Mouse (Mus musculus): ENCODE data around the gene Ercc1. TPM values are rescaled to one million over a fixed set of nuclear protein-coding genes. Genes with fewer than 3 reads are reported as not detected.
A peak's percentile ranks its signal among the peaks of the same experiment; 100 is the strongest.

The Ercc1 gene
- polyA plus RNA-seq, 1 experiment from 2014 or later: 66.5 TPM

- Histone ChIP-seq H3K9me3 (no peaks in the 10 kb centered on the region), H3K27me3 (replicated peaks) (no peaks in the 10 kb centered on the region), H3K4me1 (peaks cover 37% of the 10 kb centered on the region), H3K9ac (peak overlapping the region; percentile 4; the same call in 1 of the 2 replicates), H3K4me3 (replicated peaks) (peak overlapping the region; percentile 82), H3K27ac (peak overlapping the region; percentile 67), H3K36me3 (peaks cover 8% of the 10 kb centered on the region; the same call in 1 of the 2 replicates), H3K4me2 (peak overlapping the region; percentile 97)
- peak; percentile 54 for ATAC-seq (ENCODE audit: insufficient read depth, low FRiP score, low read depth)
- under 1% methylated on average over 45 of the region's 45 CpGs for WGBS
Measured at GRCm38 (mm10) chr7:19359892-19360641, 15.5 kb downstream of the Ercc1 start.

GRCm38 (mm10) chr7:19360944-19361343 lies 16.4 kb downstream of the Ercc1 start:
- peak overlapping the region; percentile 97 for H3K4me2 ChIP-seq
- H3K4me3 ChIP-seq (replicated peaks): peak overlapping the region; percentile 82
- WGBS: 1% methylated on average over 27 of the region's 27 CpGs
- ATAC-seq (ENCODE audit: insufficient read depth, low FRiP score, low read depth): peak; percentile 74
- peak overlapping the region; percentile 67 for H3K27ac ChIP-seq
- peak overlapping the region; percentile 46 for H3K9ac ChIP-seq
- peaks cover 37% of the 10 kb centered on the region for H3K4me1 ChIP-seq
- H3K36me3 ChIP-seq: peaks cover 8% of the 10 kb centered on the region; the same call in 1 of the 2 replicates
- H3K27me3 ChIP-seq (replicated peaks): no peaks in the 10 kb centered on the region
- no peaks in the 10 kb centered on the region for H3K9me3 ChIP-seq

- Histone ChIP-seq H3K4me2 (peak overlapping the region; percentile 97), H3K9ac (peak overlapping the region; percentile 46; the same call in 1 of the 2 replicates), H3K4me1 (peaks cover 37% of the 10 kb centered on the region), H3K27me3 (replicated peaks) (no peaks in the 10 kb centered on the region), H3K36me3 (0 out of 2 replicates have a peak, but pooled peaks cover 8% of the 10 kb centered on the region), H3K4me3 (replicated peaks) (peak overlapping the region; percentile 82), H3K9me3 (no peaks in the 10 kb centered on the region), H3K27ac (peak overlapping the region; percentile 67)
- 11% methylated on average over 16 of the region's 16 CpGs for WGBS
- ATAC-seq (ENCODE audit: insufficient read depth, low FRiP score, low read depth): no peak
Measured at GRCm38 (mm10) chr7:19361720-19362119, 17.1 kb downstream of the Ercc1 start.

- Histone ChIP-seq H3K4me2 (peak overlapping the region; percentile 97), H3K4me1 (peaks cover 37% of the 10 kb centered on the region), H3K9me3 (no peaks in the 10 kb centered on the region), H3K9ac (no peak overlapping the region), H3K36me3 (0 out of 2 replicates have a peak, but pooled peaks cover 3% of the 10 kb centered on the region), H3K4me3 (replicated peaks) (peak overlapping the region; percentile 17; the same call in 1 of the 2 replicates), H3K27ac (no peak overlapping the region; the same call in 1 of the 2 replicates), H3K27me3 (replicated peaks) (no peaks in the 10 kb centered on the region)
- no peak for ATAC-seq (ENCODE audit: insufficient read depth, low FRiP score, low read depth)
- WGBS: 48% methylated on average over 4 of the region's 4 CpGs
Measured at GRCm38 (mm10) chr7:19362276-19362675, 17.7 kb downstream of the Ercc1 start.

GRCm38 (mm10) chr7:19363881-19364280 lies 19.3 kb downstream of the Ercc1 start:
- no peaks in the 10 kb centered on the region for H3K9me3 ChIP-seq
- 0 out of 2 replicates have a peak, but pooled peaks cover 2% of the 10 kb centered on the region for H3K27me3 ChIP-seq (replicated peaks)
- H3K9ac ChIP-seq: no peak overlapping the region
- WGBS: 5% methylated on average over 18 of the region's 18 CpGs
- peak overlapping the region; percentile 65 for H3K27ac ChIP-seq
- ATAC-seq (ENCODE audit: insufficient read depth, low FRiP score, low read depth): peak; percentile 44
- H3K4me3 ChIP-seq (replicated peaks): 0 out of 2 replicates have a peak overlapping the region, but pooled peaks have one; percentile 3
- H3K36me3 ChIP-seq: no peaks in the 10 kb centered on the region
- H3K4me1 ChIP-seq: peaks cover 30% of the 10 kb centered on the region
- H3K4me2 ChIP-seq: peak overlapping the region; percentile 34

GRCm38 (mm10) chr7:19365376-19365775 lies 20.8 kb downstream of the Ercc1 start:
- Histone ChIP-seq H3K4me1 (peaks cover 28% of the 10 kb centered on the region), H3K36me3 (no peaks in the 10 kb centered on the region), H3K4me3 (replicated peaks) (no peak overlapping the region), H3K4me2 (no peak overlapping the region), H3K9me3 (no peaks in the 10 kb centered on the region), H3K27me3 (replicated peaks) (0 out of 2 replicates have a peak, but pooled peaks cover 2% of the 10 kb centered on the region), H3K9ac (no peak overlapping the region), H3K27ac (no peak overlapping the region)
- WGBS: 63% methylated on average over 4 of the region's 4 CpGs
- ATAC-seq (ENCODE audit: insufficient read depth, low FRiP score, low read depth): no peak

- no peak for ATAC-seq (ENCODE audit: insufficient read depth, low FRiP score, low read depth)
- H3K4me2 ChIP-seq: no peak overlapping the region
- no peaks in the 10 kb centered on the region for H3K36me3 ChIP-seq
- 0 out of 2 replicates have a peak, but pooled peaks cover 2% of the 10 kb centered on the region for H3K27me3 ChIP-seq (replicated peaks)
- no peaks in the 10 kb centered on the region for H3K9me3 ChIP-seq
- WGBS: 23% methylated on average over 16 of the region's 16 CpGs
- peaks cover 15% of the 10 kb centered on the region for H3K4me1 ChIP-seq
- H3K9ac ChIP-seq: no peak overlapping the region
- H3K4me3 ChIP-seq (replicated peaks): no peak overlapping the region
- no peak overlapping the region for H3K27ac ChIP-seq
Measured at GRCm38 (mm10) chr7:19368380-19368779, 23.8 kb downstream of the Ercc1 start.

- H3K4me1 ChIP-seq: peaks cover 9% of the 10 kb centered on the region
- H3K4me2 ChIP-seq: peak overlapping the region; percentile 77
- no peaks in the 10 kb centered on the region for H3K9me3 ChIP-seq
- peak overlapping the region; percentile 34 for H3K4me3 ChIP-seq (replicated peaks)
- ATAC-seq (ENCODE audit: insufficient read depth, low FRiP score, low read depth): peak; percentile 65
- H3K27me3 ChIP-seq (replicated peaks): 0 out of 2 replicates have a peak, but pooled peaks cover 2% of the 10 kb centered on the region
- H3K27ac ChIP-seq: no peak overlapping the region
- no peak overlapping the region for H3K9ac ChIP-seq
- H3K36me3 ChIP-seq: no peaks in the 10 kb centered on the region
- 10% methylated on average over 46 of the region's 46 CpGs for WGBS
Measured at GRCm38 (mm10) chr7:19369823-19370425, 25.3 kb downstream of the Ercc1 start.

GRCm38 (mm10) chr7:19373367-19373766 lies 28.8 kb downstream of the Ercc1 start:
- WGBS: 87% methylated on average over 2 of the region's 2 CpGs
- Histone ChIP-seq H3K4me3 (replicated peaks) (no peak overlapping the region), H3K27ac (no peak overlapping the region)

GRCm38 (mm10) chr7:19375368-19375767 lies 30.8 kb downstream of the Ercc1 start:
- ATAC-seq (ENCODE audit: insufficient read depth, low FRiP score, low read depth): no peak
- H3K27me3 ChIP-seq (replicated peaks): no peaks in the 10 kb centered on the region

More at GRCm38 (mm10) chr7:19373367-19373766, 28.8 kb downstream of the Ercc1 start:
- H3K27me3 ChIP-seq (replicated peaks): 0 out of 2 replicates have a peak, but pooled peaks cover 2% of the 10 kb centered on the region
- no peak for ATAC-seq (ENCODE audit: insufficient read depth, low FRiP score, low read depth)
- H3K9me3 ChIP-seq: no peaks in the 10 kb centered on the region
- H3K36me3 ChIP-seq: no peaks in the 10 kb centered on the region
- H3K9ac ChIP-seq: no peak overlapping the region
- no peak overlapping the region for H3K4me2 ChIP-seq
- H3K4me1 ChIP-seq: peaks cover 8% of the 10 kb centered on the region

GRCm38 (mm10) chr7:19376019-19376418 lies 31.4 kb downstream of the Ercc1 start:
- no peaks in the 10 kb centered on the region for H3K27me3 ChIP-seq (replicated peaks)
- no peaks in the 10 kb centered on the region for H3K9me3 ChIP-seq
- no peak for ATAC-seq (ENCODE audit: insufficient read depth, low FRiP score, low read depth)
- H3K4me2 ChIP-seq: no peak overlapping the region
- 82% methylated on average over 4 of the region's 4 CpGs for WGBS
- H3K36me3 ChIP-seq: no peaks in the 10 kb centered on the region
- no peaks in the 10 kb centered on the region for H3K4me1 ChIP-seq
- H3K27ac ChIP-seq: no peak overlapping the region
- no peak overlapping the region for H3K9ac ChIP-seq
- H3K4me3 ChIP-seq (replicated peaks): no peak overlapping the region

More at GRCm38 (mm10) chr7:19375368-19375767, 30.8 kb downstream of the Ercc1 start:
- H3K4me1 ChIP-seq: peaks cover 1% of the 10 kb centered on the region; the same call in 1 of the 2 replicates
- no peak overlapping the region for H3K27ac ChIP-seq
- H3K4me3 ChIP-seq (replicated peaks): no peak overlapping the region
- no peak overlapping the region for H3K4me2 ChIP-seq
- 76% methylated on average over 18 of the region's 18 CpGs for WGBS
- H3K9ac ChIP-seq: no peak overlapping the region
- H3K9me3 ChIP-seq: no peaks in the 10 kb centered on the region
- no peaks in the 10 kb centered on the region for H3K36me3 ChIP-seq

- Histone ChIP-seq H3K9me3 (no peaks in the 10 kb centered on the region), H3K36me3 (no peaks in the 10 kb centered on the region), H3K27ac (no peak overlapping the region), H3K9ac (no peak overlapping the region), H3K4me3 (replicated peaks) (no peak overlapping the region), H3K4me2 (no peak overlapping the region), H3K27me3 (replicated peaks) (no peaks in the 10 kb centered on the region), H3K4me1 (peaks cover 7% of the 10 kb centered on the region)
- ATAC-seq (ENCODE audit: insufficient read depth, low FRiP score, low read depth): no peak
- 60% methylated on average over 8 of the region's 8 CpGs for WGBS
Measured at GRCm38 (mm10) chr7:19378049-19378448, 33.5 kb downstream of the Ercc1 start.
